Mouse (Mus musculus) retina, adult 2 months (tissue): ENCODE data around the gene Taok1.

ENCODE experiments used
- DNase-seq: peaks from one replicate; pipeline ENCODE4 v3.0.0-alpha.2; 2012; ENCODE audit warnings: low read depth, low spot score

The Taok1 gene

GRCm38 (mm10) chr11:77492311-77492871 is 115.2 kb downstream of the Taok1 start:
- DNase-seq, result no peak

GRCm38 (mm10) chr11:77491502-77492291 is 115.9 kb downstream of the Taok1 start:
- no peak for DNase-seq

- DNase-seq, result peak; percentile 65
These were observed 116.5 kb downstream of the Taok1 start for GRCm38 (mm10) chr11:77491123-77491501.

DNA sequence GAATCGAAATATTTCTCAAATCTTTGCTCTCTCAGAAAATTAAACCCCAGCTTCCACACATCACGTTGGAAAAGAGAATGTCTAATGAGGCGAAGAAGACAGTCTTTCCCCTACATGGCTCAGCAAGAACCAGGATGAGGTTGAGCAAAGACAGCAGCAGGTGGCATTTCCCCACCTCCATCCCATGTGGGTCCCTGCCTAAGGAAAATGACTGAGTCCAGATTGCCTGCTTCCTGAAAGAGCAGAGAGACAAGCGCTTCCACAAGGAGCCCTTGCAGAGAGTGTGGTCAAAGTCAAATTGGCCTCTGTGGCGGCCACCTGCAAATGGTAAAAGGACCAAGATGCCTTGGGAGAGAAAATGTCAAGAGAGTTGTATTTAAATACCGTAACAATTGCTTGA is 117.2 kb downstream of the Taok1 start:
- DNase-seq, result no peak

- DNase-seq, result peak; percentile 57
These were observed 117.9 kb downstream of the Taok1 start, which contains the start of gene Ankrd13b for GRCm38 (mm10) chr11:77489591-77490235. Gene Ankrd13b, minus strand, starts transcription at chr11:77489678.

GRCm38 (mm10) chr11:77488771-77489581 is 118.6 kb downstream of the Taok1 start:
- no peak for DNase-seq

DNA sequence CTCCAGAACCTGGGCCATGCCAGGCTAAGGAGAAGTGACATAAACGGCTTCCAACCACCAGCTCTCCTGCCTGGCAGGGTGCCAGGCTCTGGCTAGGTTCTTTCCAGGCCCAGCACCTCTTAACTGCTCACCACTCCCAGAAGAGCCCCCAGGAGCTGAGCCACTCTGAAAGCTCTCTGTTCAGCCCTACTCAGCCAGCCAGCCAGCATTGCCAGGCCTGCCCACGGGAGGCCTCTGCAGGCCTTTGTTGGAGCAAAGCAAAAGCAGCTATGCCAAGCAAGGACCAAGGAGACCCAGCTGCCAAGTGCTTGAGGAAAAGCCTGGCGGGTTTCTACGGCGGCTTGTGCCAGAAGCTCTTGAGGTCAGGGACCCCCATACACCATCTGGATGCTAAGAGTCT is 120.8 kb downstream of the Taok1 start:
- DNase-seq, result no peak

DNA sequence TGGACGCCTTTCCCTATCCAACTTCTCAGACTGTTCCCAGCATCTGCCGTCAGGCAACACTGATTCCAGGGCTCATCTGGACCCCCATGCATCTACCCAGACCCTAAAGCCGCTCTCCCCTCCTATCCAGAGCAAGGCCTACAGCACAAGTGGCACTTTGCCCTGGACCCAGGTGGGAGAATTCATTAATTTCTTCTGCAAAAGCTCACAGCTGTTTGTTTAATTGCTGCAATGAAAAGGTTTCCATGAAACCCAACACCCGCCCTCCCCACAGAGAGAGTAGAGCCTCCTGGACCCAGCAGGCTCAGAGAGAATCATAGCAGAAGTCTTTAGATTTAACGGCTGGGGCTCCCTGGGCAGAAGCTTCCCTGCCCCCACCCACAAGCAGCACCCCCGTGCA is 122.4 kb downstream of the Taok1 start:
- DNase-seq, result no peak

- no peak for DNase-seq
These were observed 123.9 kb downstream of the Taok1 start for GRCm38 (mm10) chr11:77483510-77484255.

DNA sequence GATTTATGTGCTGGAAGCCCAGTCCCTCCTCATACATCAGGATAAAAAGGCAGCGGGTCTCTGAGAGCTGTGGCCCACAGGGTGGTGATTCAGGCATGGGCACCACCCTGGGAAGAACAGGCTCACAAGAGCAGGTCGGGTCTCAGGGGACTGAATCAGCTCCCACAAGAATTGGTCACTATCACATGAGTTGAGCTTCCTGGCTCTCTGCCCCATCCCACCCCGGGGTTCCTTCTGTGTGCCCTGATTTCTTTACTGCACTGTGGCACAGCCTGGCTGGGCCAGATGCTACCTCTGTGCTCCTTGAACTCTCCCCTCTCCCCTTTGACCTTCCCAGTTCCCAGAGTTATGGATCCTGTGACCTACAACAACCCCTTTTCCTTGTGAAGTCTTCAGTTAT is 124.6 kb downstream of the Taok1 start:
- DNase-seq, result no peak
